Mouse (Mus musculus) gastrocnemius, postnatal 4 days (tissue): ENCODE results near the gene Sdhd. TPM values are rescaled to one million over a fixed set of nuclear protein-coding genes. Genes with fewer than 3 reads are reported as not detected.

ENCODE experiments used
- DNase-seq, 2 experiments: peaks; one replicate each; pipeline ENCODE4 v3.0.0; 2021 to 2022; ENCODE audit warnings: low spot score in 2 of 2, mixed read lengths in 2 of 2
- total RNA-seq, 2 experiments: library from RNA; stranded (reverse); gene quantifications; 2 replicates each; pipeline ENCODE4 v1.2.3; 2021

Sdhd gene
- total RNA-seq, 2 experiments from 2014 or later, result 300 to 319 TPM

DNA sequence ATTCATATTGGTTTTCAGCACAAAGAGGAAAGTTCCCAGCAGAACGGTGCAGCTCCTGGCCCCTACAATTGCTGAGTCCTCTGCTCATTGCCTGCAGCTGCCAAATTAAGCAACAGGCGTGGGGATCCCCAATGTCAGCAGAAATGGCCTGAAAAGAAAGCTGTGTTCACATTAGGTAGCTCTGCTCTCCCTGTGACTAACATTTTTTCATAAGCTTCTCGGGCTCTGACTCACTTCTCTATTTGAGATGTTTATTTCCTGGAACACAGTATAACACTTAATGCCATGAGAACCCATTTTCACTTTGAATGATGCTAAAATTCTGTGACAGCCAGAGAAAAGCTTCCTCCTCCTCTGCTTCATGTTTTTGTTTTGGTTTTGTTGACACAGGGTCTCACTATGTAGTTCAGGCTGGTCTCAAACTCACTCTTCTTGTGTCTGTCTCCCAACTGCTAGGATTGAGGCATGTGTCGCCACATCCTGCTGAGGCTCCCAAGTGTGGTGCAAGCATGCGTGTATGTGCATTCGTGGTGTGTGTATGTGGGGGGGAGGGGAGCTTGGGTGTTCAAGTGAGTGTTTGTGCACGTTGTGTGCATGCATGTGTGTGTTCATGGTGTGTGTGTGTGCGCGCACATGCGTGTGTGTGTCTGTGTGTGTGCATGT, 12.6 kb downstream of the Sdhd start:
- no peak for DNase-seq

DNA sequence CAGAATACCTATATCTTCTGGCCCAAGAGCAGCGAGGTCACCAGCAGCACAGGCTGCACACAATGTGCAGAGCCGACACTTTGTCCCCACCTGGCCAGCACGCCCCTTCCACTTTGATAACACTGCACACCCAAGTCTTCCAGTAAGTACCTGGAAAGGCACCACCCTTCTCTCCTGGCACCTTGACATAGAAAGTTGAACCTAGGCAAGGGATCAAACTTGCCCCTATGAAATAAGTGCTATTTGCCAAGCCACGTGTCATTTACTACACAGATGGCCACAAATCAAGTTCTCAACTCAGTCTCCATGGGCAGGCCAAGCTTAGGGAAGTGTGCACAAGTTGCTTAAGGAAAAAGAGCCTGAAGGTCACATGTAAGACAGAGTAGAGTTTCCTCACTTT, 16.7 kb downstream of the Sdhd start:
- no peak for DNase-seq

DNA sequence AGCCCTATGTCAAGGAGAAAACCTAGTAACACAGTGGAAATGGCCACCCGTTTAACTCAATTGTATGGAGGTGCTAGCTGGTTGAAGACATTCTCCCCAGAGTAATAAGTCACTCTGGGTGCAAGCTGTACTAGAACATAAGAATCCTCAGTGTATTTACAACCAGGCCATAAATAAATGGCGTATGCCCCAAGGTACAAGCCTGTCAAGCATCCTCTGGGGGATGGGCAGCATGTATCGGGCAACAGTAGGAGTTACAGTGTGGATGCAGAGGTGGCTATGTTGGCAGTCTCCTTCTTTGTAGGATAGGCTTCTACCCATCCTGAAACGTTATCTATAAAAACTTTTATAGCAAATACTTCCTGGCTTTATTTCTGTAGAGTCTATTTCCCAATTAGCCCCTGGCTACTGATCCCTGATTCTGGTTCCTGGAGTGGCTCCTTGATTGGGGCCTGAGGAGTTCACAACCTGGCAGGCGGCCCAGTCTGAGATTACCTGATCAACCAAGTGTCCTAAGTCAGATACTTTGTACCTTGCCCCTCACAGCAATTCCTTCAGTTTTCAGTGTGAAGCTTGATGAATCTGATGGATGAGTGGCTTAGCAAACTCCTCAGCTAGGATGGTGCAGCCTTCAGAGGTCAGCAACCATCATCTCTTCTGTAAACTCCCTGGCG, 18.3 kb downstream of the Sdhd start:
- DNase-seq, result no peak

DNA sequence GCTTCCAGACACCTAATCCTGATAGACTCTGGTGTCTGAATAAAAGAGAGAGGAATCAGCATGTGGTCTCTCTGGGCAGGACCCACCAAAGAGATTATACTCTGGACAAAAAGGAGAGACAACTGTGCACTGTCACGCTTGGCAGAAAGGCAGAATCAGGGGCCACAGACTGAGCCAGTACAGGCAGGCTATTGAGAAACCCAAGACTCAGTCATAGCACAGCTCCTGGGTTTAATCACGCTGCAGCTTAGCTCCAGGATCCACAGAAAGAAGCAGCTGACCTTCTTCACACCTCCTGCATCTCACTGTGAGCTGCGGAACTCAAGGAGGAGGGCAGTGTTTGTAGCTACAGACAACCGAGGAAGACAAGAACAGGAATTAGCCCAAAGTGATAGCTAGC, 23.2 kb downstream of the Sdhd start:
- no peak for DNase-seq

DNA sequence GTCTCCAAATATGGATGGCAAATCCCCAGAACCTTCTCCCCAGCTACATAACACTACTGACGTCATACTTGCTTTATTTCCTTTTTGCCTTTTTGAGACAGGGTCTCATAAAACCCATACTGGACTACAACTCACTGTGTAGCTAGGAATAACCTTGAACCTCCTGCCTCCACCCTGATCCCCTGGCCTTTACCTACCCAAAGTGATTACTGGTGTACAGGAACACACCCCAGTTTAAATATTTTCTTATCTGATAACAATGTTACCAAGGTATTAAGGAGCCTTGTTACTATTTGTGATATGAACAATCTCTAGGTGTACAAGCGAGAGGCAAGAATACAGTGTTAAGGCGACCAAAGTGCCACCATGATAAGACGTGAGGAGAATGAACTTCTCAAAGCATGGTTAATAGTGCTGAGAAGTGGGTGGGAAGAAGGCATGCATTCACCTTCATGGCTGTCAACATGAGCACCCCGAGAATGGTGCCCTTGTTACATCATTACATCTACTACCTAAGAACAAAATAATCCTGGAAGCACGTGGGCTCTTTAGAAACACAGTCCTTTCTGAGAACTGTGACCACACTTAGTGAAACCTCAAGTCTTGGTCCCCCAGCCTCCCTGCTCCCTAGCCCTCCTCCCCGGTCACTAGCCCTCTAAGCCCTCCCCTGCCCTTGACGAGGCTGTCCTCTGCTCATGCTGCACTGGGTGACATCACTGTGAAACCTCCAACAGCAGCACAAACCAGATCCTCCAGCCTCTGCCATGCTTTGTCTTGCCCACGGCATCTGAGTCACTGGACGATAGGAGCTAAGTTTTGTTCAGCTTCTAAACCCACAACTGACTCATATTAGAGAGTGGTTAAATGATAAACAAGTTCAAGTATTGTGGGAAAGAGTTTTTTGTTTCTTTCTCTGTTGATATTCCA, 33.8 kb downstream of the Sdhd start:
- DNase-seq, result no peak

DNA sequence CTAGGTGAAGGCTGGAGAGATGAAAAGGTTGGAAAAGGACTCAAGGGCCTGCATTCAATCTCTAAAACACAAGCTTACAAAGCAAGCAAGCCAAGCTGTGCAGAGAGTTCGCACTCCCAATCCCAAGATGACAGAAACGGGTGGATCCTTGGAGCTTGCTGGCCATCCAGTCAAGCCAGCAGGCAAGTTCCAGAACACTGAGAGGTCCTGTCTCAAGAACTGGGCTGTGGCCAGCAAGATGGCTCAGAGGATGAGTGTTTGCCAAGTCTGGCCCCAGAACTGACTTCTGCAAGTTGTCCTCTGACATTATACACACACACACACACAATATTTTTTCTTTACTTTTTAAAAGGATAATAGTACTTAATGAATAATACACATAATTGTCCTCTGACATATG, 35.7 kb downstream of the Sdhd start:
- DNase-seq, result no peak

DNA sequence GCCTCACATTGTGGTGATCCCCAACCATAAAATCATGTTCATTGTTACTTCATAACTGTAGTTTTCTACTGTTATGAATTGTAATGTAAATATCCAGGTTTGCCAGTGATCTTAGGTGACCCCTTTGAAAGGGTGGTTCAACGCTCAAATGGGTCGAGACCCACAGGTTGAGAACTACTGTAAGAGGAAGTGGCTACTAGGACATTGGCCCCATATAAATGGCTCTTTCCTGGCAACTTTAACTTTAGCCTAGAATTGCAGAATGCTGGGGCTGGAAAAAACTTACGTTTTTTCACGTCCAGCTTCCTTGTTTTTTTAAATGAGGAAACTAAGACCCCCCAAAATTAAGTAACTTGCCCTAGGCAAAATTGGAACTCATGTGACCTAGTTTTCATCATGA, 36.2 kb downstream of the Sdhd start:
- DNase-seq, result no peak

DNA sequence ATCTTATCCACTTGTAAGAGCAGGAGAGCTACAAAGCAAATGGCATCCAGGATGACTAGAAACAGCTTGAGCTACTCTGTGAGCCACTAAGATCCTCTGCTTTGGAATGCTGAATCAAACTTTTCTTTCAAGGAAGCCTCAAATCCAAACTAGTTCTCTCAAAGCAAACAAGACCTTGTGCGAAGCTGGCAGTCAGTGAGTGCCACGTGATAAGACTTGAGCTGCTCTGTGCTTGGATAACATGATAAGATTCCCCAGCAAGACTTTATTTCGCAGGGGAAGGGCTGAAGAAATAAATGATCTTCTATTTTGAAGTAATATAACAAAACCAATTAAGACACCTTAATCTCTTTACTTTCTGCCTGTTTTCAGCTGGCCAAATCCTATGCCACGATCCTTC, 37.7 kb downstream of the Sdhd start:
- DNase-seq, result no peak

DNA sequence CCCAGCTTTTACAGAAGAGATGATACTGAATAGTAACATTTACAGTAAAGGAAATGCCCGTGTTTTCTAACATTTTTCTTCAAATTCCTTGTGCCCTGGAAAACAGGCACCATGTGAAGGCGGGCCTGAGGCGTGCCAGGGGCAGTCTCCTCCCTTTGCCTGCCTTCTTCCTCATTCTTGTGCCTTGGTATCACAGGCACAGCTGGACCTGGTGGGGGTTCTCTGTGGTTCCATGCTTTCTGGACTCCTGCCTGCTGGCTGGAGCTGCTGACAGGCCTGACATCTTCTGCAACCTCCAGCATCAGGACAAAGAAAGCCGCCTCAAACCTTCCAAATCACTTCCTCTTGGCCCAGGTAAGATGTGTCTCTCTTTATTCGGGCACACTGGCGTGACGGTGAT, 38.4 kb downstream of the Sdhd start:
- DNase-seq, result no peak

DNA sequence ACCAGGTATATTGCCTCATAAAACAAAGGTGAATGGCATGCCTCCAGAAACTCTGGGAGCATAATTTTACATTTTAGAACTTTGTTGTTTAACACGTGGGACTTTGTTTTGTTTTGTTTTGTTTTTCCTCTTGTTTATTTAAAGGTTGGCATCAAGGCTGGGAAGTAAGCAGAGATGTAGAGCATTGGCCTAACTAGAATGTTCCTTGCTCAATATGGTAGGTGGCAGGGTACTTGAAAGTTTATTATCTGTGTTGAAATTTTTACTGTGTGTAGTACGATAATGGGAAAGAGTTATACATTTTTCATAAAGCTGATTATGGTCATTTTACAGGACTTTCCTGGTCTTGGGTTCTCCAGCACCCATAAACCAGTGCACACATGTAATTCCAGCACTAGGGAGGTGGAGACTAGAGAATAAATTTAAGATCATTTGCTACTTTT, 41.7 kb downstream of the Sdhd start:
- no peak for DNase-seq

DNA sequence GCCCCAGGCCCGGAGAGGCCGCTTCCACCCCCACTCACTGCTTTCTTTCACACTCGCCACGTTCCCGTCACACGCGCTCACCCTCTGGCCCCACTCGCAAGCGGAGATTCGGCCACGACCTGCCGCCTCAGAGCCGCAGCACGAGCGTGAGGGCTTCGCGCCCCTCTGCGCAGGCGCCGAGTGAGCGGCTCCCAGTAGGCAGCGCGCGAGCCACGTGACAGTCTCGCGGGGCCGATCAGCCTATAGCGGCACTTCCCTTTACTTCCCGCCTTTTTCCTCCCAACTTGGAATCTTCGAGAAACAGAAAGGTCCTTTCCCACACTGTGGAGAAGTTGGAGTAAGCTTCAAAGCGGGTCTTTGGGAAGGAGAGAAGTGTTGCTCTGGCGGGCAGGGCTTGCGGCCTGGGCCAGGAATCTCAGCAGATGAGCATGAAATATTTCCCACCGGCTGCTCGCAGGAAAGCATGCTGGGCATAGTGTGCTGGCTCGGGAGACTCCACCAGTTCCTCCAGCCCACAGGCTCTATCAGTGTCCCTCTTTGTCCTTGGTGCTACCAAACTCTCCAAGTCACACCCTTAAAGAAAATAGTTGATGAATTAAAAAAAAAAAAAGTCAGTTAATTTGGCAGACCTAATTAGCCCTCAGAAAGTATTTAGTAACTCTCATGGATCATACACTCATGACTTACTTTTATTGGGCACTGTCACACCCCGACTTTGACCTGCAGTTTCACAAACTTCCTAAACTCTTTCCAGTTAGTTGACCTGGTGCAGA, 42.3 kb downstream of the Sdhd start, which contains the start of gene Tex12:
Gene Tex12 (minus strand): TSS at position 181 of the 773 bp plus-strand sequence.
- DNase-seq, result no peak

DNA sequence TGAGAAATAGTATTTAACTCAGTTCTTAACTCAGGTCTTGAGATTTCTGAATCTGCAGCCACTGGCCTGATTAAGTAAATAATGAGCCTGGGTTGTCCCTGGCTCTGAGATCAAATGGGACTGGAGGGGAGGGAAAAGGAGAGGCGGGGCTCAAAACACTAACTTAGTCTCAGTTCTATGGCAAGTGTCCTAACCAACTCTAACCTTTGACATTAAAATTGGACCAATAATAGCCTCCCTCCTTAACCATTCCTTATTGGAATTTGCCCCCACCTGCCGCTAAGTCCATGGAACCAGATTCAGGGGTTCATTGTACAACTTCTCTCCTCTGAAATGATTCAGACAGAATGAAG, 48.5 kb downstream of the Sdhd start, which contains the start of gene Bco2:
Gene Bco2 (minus strand): TSS at position 88 of the 353 bp plus-strand sequence.
- no peak for DNase-seq

DNA sequence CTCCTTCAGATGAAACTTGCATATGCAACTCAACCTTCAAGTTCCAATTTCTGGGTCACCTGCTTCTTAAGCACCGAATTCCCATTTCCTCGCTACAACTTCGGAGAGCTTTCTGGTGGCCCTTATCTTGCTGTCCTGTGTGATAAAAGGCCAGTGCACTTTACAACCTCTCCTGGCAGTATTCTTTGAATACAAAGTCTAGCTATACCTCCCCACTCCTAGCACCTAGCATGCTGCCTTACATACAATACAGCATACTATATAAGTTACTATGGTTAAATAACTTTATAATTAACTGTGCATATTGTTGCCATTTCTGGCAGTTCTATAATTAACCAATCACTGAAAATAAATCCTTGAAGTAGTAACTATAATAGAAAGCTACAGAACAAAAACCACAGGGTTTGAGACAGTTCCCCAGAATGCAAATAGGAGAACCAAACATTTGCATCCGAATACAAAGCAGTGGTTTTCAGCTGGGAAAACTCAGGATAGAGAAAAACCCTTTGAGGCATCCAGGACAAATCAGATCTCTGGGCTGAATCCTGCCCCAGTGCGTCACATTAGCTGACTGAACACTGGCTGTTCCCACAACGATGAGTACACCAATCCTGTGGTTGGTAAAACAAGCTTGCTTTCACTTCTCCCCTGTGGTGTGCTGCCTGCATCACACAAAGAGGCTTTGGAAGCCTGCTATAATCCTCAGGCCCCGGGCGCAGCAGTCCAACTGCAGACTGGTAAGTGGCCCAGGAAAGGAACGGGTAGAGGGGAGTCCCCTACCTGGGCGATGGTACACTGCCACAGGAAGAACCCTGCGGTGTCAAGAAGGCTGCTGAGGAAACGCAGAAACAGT, 49.1 kb downstream of the Sdhd start, which contains the start of gene Il18:
Gene Il18 (plus strand): TSS at position 587 of the 853 bp plus-strand sequence.
- no peak for DNase-seq

DNA sequence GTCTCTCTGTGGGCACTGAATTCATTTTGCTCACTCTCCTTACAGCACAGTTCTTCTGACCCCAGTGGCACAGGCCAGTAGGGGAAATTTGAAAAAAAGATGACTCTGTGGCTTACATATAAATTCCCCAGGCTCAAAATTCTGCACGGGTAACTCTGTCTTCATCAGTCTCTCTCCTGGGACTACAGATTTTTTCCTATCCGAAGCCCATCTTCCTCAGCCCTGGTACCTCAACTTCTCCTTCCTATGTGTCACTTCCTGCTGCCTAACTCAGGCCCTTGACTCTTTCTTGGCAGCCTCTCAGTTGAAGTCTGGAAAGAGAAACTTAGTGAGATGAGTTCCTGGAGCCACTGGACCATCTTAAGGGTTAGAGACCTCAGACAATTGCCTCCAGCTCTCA, 50.1 kb downstream of the Sdhd start:
- DNase-seq, result no peak

DNA sequence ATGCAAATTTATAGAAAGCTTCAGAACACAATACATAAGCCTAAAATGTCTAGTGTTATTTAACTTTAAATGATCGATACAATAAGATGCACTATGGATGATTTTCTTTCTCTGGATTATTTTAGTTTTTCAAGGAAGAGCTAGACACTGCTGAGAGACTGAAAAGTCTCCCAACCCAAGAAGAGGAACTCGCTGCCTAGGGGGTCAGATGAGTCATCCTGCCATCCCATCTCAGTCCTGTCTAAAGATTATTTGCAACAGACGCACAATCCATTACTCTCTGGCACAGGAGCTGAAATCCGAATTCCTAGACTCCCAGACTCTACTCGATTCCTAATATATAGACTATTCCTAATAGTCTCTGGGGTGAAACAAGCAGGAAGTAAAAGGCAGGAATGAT, 51.4 kb downstream of the Sdhd start:
- DNase-seq, result no peak

DNA sequence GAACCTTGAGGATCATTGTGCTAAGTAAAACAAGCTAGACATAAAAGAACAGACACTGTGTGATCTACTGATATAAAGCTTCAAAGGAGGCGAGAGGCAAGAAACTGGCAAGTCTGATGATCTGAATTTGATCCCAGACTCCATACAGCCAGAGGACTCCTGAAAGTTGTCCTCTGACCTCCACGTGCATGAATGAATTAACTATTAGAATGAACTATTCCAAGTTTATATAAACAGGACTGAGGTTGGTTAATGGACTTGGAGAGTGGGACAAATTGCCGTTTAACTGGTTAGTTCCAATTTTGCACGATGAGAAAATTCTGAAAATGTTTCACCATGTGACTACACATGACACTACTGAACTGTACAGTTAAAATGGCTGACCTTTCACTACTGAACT, 54.7 kb downstream of the Sdhd start:
- DNase-seq, result no peak

DNA sequence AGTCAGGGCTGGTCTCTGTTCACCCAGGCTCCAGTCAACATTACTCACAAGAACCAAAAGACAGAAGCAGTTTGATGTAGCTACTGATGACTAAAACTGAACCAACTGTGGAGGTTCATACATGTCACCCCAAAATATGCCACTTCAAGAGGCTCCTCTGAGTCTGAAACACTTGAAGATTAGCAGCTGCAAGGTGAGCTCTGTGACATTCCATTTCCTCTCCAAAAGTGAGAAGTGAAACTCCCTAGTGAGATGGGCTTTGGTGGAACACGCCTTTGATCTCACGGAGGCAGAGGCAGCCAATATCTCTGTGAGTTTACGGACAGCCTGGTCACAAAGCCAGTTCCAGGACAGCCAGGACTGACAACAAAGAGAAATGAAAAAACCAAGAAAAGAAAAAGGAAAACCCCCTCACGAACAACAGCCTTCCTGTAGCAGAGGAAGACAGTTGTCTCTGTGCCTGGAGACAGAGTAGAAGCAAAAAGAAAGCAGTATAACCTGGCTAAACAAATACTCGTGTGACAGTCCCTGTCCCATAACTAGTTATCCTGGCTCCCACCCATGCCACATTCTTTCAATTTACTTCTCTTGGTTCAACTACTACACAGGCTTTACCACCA, 55.6 kb downstream of the Sdhd start:
- no peak for DNase-seq
